Mouse (Mus musculus): ENCODE results near the gene Arhgap15. TPM values are rescaled to one million over a fixed set of nuclear protein-coding genes. Genes with fewer than 3 reads are reported as not detected.

Gene Arhgap15
- total RNA-seq, 2 experiments from 2014 or later: 7.6 to 12.2 TPM

- intact Hi-C loops (cut with DNase I): no loop called here
Measured at GRCm38 (mm10) chr2:44140455-44140854, 391.8 kb downstream of the Arhgap15 start.

GRCm38 (mm10) chr2:44142152-44142551 is 393.5 kb downstream of the Arhgap15 start:
- no peak for DNase-seq (ENCODE audit: low spot score in 2 of 2)
- intact Hi-C loops (cut with DNase I): no loop called here

More at GRCm38 (mm10) chr2:44140455-44140854, 391.8 kb downstream of the Arhgap15 start:
- DNase-seq (ENCODE audit: low spot score in 2 of 2): no peak

- no peak for DNase-seq (ENCODE audit: low spot score in 2 of 2)
- intact Hi-C loops (cut with DNase I): no loop called here
Measured at GRCm38 (mm10) chr2:44142611-44143010, 394.0 kb downstream of the Arhgap15 start.

DNA sequence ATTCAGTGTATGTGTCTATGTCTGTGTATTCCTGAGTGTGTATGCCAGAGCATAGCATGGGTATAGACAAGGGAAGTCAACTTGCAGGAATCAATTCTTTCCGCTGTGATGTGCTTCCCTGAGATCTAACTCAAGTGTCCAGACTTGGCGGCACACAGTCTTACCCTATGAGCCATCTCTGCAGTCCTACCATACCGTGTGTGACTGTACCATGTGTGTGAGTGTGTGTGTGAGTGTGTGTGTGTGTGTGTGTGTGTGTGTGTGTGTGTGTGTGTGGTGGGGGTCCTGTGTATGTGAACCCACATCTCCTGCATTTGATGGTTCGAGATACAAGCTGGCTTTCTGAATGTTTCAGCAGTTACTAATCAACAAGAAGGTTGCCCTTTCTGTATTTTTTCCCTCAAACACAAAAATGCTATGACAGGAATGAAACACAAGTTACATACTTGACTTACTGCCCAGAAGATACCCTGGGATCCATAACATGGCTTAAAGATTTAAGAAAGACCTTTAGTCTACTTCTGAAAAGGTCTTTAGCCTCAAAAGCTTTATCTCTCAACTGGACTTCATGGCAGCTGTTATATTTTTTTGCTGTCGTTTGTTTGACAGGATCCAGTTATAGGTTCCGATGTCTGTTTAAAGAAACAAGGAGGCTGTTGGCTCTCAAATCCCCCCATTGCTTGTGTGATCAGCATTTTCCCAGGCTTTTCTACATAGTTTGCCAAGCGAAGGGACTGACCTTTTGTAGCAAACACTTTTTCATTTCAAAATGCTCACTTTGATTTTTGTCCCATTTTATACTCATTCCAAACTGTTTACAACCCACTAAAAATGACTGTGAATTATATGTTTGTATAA is 397.7 kb downstream of the Arhgap15 start:
- no peak for DNase-seq (ENCODE audit: low spot score in 2 of 2)
- intact Hi-C loops (cut with DNase I): no loop called here

- intact Hi-C loops (cut with DNase I): no loop called here
- DNase-seq (ENCODE audit: low spot score in 2 of 2): no peak
Measured at GRCm38 (mm10) chr2:44147486-44147885, 398.9 kb downstream of the Arhgap15 start.

DNA sequence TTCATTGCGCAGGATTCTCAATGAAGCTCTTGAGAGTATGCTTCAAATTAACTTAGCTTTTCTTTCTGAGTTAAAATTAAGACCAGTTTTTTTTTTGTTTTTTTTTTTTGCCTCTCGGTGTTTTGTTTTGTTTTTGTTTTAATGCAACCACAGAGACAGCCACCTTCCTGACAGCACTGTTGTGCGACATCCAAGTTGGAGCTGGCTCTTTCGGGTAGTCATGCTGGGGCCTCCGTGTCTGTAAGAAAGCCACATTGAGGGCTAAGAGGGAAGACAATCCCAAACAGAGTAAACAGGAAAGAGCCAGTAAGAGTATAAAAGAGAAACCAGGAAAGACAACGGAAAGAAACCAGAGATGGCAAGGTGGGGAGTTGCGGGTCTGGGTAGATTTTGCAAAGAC is 399.3 kb downstream of the Arhgap15 start:
- no peak for DNase-seq (ENCODE audit: low spot score in 2 of 2)
- intact Hi-C loops (cut with DNase I): no loop called here

DNA sequence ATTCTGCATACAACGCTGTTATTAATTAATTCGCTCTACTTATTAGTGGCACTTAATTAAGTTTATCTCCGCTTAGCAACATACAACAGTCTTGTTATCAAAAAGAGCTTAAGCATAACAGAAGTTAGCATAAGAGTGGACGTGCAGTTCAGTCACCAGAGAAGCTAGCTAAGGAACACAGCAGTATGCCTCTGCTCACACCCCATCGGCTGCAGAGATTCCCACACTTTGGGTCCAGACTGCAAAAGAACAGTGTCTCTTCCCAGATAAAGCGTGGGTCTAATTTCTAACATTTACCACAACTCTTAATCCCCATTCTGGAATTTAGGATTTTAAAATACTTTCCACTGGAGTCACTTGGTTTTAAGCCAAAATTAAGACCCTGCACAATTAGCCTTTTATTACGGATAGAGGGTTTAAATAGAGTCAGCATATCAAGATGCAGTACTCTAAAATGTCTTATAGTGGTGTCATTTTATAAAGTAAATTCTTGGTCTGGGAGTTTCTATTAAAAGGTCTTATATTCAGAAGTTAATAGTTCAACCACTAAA is 400.0 kb downstream of the Arhgap15 start:
- intact Hi-C loops (cut with DNase I): no loop called here
- DNase-seq (ENCODE audit: low spot score in 2 of 2): no peak

DNA sequence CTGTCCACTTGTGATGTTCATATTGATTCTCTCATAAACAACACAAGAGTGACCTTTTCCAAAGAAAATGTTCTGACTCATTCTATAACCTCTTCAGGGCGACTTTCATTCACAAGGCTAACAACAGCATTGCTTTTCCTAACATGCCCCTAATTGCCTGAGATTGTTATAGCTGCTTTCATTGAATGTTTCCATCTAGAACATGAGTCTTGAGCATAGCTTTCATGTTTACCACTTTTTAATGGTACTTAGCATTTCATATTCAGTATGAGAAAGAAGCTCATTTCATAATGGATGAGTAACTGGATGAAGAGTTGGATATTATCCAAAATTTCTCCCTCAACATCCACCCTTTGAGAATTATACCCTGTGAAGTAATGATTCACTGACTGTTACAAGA is 403.7 kb downstream of the Arhgap15 start:
- no peak for DNase-seq (ENCODE audit: low spot score in 2 of 2)

GRCm38 (mm10) chr2:44160358-44160757 is 411.7 kb downstream of the Arhgap15 start:
- intact Hi-C loops (cut with DNase I): no loop called here
- DNase-seq (ENCODE audit: low spot score in 2 of 2): no peak

More for the DNA sequence above, 403.7 kb downstream of the Arhgap15 start:
- intact Hi-C loops (cut with DNase I): no loop called here

- intact Hi-C loops (cut with DNase I): no loop called here
- no peak for DNase-seq (ENCODE audit: low spot score in 2 of 2)
Measured at GRCm38 (mm10) chr2:44165789-44166188, 417.2 kb downstream of the Arhgap15 start.

DNA sequence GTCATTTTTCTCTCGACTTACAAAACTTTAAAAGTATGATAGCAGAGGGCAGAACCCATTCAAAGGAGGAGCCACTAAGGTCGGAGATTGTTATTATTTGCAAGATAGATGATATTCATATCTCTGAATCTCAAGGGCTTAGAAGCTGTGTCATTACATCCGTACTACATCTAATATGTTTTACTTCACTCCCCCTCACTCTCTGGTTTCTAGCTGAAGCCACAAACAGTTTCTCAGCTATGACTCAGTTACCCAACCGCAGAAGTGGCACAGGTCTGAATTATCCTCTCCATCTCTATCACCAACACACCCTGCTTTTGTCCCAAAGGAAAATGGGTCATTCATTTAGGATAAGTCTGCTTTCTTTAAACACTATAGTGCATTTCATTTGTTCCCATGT is 418.1 kb downstream of the Arhgap15 start:
- no peak for DNase-seq (ENCODE audit: low spot score in 2 of 2)
- intact Hi-C loops (cut with DNase I): no loop called here

GRCm38 (mm10) chr2:44184476-44184875 is 435.9 kb downstream of the Arhgap15 start:
- intact Hi-C loops (cut with DNase I): no loop called here
- DNase-seq (ENCODE audit: low spot score in 2 of 2): no peak

DNA sequence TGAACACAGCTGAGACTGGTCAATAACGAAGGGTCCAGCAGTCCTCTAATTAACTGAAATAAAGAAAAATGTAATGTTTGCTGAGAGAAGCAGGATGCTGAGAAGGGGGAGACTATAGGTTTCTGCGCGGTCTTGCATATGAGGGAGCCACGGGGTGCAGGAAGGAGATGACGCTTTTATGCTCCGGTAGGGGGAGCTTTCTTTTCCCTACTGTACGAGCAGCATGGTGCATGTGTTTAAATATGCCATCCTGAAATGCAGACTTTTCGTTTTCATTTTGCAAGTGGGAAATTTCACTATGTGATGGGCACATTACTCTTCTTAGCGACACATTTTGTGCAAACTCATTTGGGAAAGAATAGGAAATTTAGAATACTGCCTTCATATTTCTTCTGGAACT is 442.1 kb downstream of the Arhgap15 start:
- intact Hi-C loops (cut with DNase I): no loop called here
- no peak for DNase-seq (ENCODE audit: low spot score in 2 of 2)

- DNase-seq (ENCODE audit: low spot score in 2 of 2): no peak
- intact Hi-C loops (cut with DNase I): no loop called here
Measured at GRCm38 (mm10) chr2:44192058-44192457, 443.4 kb downstream of the Arhgap15 start.

DNA sequence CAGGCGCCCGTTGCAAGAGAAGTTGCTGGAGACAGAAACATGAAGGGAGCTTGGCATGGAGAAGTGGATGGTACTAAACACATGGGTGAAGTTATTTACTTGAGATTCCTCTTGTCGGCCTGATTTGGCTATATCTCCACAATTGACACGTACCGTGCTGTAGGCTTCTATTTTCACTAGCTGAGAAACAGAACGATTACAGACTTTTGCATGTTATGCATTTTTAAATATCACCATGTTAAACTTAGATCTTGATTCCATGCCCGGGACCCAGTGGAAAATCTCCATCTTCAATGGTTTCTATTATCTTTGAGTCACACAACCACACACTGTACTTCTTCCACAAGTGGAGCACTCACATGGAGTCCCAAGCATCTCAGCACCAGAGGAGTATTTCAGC is 466.9 kb downstream of the Arhgap15 start:
- intact Hi-C loops (cut with DNase I): no loop called here
- DNase-seq (ENCODE audit: low spot score in 2 of 2): peak; percentile 22 to 28

GRCm38 (mm10) chr2:44217811-44218210 is 469.2 kb downstream of the Arhgap15 start:
- intact Hi-C loops (cut with DNase I): no loop called here
- no peak for DNase-seq (ENCODE audit: low spot score in 2 of 2)

DNA sequence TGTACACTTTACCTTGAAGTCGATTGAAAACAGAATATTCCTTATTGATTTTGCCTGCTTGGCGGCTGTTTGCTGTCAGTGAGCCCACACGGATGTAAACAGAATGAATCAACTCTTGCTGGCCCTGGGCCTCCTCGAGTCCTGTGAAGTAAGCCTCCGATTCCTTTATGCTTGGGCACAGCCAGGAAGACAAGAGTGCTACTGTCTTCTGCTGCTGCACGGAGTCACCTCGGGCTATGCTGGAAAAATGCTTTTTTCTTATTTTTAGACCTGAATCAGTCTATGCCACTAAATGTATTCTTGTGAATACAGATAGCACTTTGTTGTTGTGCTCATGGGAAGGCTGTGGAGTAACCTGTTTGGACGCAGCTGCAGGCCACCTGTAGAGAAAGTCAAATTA is 469.7 kb downstream of the Arhgap15 start:
- DNase-seq (ENCODE audit: low spot score in 2 of 2): no peak

DNA sequence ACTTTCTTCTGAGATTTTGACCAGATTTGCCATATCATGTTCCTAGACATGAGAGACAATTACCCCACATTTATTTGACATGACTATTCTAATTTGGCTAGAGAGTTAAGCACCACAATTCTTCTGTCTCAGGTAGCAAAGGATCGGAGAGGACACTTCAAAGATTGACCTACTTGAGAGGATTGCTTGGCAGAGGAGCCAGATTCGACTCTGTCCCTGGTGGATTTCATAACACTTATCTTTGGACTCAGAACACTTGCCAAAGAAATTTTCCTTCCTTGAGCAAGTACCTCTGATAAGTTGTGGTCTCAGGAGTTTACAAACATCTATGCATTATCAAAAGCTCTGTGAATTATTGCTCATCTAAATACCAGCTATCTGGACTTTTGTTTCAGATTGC is 473.1 kb downstream of the Arhgap15 start:
- DNase-seq (ENCODE audit: low spot score in 2 of 2): no peak
- intact Hi-C loops (cut with DNase I): no loop called here

More for the DNA sequence above, 469.7 kb downstream of the Arhgap15 start:
- intact Hi-C loops (cut with DNase I): no loop called here

DNA sequence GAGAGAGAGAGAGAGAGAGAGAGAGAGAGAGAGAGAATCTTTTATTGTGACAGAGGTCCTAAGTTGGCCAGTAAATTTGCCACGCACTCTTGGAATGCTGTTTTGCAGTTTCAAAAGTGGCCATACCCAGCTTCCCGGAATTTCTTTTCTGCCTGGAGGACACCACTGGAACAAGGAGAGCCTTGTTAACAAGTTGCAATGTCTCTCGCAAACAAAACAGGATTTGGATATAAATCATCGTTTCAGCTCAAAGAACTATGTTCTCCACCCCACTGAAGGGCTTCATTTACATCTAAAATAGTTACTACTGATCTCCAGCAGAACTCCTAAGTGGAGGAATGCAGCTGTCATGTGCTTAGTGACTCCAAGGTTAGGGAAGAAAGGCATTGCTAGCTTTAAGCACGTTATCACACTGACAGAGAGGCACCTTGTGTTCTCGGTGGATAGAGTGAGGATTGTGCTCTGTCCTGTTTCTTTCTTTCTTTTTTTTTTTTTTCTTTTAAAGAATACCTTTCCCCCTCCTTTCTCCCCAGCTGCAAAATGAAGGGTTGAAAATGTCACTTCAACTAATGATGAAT is 473.6 kb downstream of the Arhgap15 start:
- DNase-seq (ENCODE audit: low spot score in 2 of 2): no peak
- intact Hi-C loops (cut with DNase I): no loop called here

GRCm38 (mm10) chr2:44234856-44235255 is 486.2 kb downstream of the Arhgap15 start:
- intact Hi-C loops (cut with DNase I): no loop called here
- DNase-seq (ENCODE audit: low spot score in 2 of 2): no peak

Measured in left cerebral cortex, postnatal 36 days (tissue).